Mouse (Mus musculus) megakaryocyte, embryonic 14.5 days (primary cell): ENCODE measurements at regions not wholly inside any gene's neighbourhood (a gene's known extent, or its start where the extent isn't known, plus 50 kb on each side); places are given as distances from the start of the nearest gene placed in this dataset.

Experiments
- FLI1 ChIP-seq: IDR thresholded peaks from 2 replicates; pipeline ENCODE4 v1.6.1; 2012; ENCODE audit warnings: low read length, inconsistent platforms, mixed read lengths
- GATA1 ChIP-seq: IDR thresholded peaks from 3 replicates; pipeline ENCODE4 v1.6.1; 2012; ENCODE audit warnings: mixed read lengths, low read length, inconsistent platforms, borderline replicate concordance

DNA sequence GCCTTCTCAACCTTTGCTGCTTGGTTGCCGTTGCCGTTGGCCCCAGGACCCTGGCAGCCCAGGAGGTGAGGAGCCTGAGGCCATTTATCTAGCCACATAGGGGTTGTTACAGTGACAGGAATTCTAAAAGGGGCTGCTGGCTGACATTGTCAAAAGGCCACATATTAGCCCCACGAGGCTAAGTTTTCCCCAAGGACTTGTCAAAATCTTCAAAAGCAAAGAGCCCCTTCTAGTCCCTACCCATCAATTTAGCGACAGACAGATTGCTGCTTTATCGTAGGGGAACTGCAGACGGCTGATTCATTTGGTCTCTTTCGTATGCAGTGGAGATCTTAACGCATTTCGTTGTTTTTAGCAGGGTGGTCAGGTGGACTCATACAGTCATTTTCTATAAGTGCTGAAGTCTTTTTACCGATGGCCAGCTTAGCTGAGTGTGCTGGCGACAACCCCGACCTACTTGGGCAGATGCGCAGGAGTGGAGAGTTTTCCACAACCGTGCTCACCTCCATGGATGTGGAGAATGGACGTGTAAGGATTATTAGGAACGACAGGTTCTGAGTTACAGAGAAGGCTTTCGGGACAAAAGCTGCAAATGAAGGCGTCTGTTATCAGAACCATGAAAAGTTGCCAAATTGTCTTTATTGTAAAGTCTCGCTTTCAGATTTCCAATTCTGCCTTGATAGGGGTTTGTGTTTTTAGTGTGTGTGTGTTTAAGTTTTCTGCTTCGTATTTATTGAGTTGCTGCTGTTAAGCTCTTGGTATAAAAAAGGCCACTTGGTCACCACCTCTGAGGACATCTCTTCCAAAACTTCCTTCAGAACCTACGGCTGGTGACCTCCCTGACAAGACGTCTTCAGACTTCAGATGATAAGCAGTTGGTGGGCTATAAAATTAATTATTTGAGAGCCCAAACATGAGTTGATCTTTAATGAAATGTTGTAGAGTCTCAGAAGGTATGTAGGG is 123.7 kb upstream of the Cpsf6 start:
- TF ChIP-seq GATA1 = no peak
- TF ChIP-seq FLI1 = no peak
